Mouse (Mus musculus) erythroblast, embryonic 14.5 days (primary cell): ENCODE results near the gene Gm17490.

Experiments
- GATA1 ChIP-seq: IDR thresholded peaks from 2 replicates; pipeline ENCODE4 v1.6.1; 2012; ENCODE audit warnings: low read length, inconsistent platforms, mixed read lengths
- TAL1 ChIP-seq: IDR thresholded peaks from 3 replicates; pipeline ENCODE4 v1.6.1; 2012; ENCODE audit warnings: low read length, inconsistent platforms, mixed read lengths

DNA sequence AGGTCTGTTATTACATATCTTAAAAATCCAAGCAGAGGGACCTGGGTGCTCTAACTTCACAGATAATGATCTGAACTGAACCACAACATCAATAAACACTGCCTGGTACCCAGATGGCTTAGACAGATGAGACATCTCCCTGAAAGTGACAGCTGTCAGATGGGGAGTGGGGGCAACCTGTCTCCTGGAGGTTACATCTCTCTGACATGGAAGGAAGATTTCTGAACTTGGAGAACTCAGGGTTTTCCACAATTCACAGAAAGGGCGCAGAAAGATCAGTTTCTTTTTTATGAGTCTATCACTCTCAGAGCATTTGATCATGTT is 36.8 kb upstream of the Gm17490 start:
- TF ChIP-seq GATA1 (no peak), TAL1 (no peak)
